Mouse (Mus musculus) olfactory bulb, adult 2 months (tissue): ENCODE results near the gene Gsk3b.

Source experiments
- CTCF ChIP-seq: fragments of 200-500 bp; IDR thresholded peaks from 2 replicates; pipeline ENCODE4 v1.5.1; 2012; ENCODE audit warnings: low read depth, mild to moderate bottlenecking, low read length, moderate library complexity; ENCODE audit not compliant: insufficient read depth
- POLR2A ChIP-seq: fragments of 200-500 bp; IDR thresholded peaks from 2 replicates; pipeline ENCODE4 v1.6.1; 2012; ENCODE audit warnings: mild to moderate bottlenecking, low read depth, low read length, moderate library complexity; ENCODE audit not compliant: insufficient read depth

DNA sequence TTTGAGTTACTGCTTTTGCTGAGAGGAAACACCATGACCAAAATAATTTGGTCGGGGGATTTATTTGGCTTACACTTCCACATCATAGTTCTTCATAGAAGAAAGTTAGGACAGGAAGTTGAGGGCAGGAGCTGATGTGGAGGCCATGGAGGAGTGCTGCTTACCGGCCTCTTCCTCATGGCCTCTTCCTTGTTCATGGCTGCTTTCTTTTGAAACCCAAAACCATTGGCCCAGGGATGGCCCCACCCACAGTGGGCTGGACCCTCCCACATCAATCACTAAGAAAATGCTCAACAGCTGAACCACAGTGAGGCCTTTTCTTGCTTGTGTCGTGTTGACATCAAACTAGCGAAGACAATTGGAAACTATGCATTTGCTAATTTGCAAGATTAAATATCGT is 40.4 kb downstream of the Gsk3b start:
- TF ChIP-seq POLR2A (no peak), CTCF (no peak)
